Mouse (Mus musculus) MEL (cell line): ENCODE results near the gene Anks1. TPM values are rescaled to one million over a fixed set of nuclear protein-coding genes. Genes with fewer than 3 reads are reported as not detected.

Experiments used
- DNase-seq: peaks from one replicate; pipeline ENCODE4 v3.0.0; 2011; ENCODE audit warnings: low read depth, low spot score
- H3K27ac ChIP-seq: 2 replicates; pipeline ENCODE4 v1.5.1; 2012; ENCODE audit warnings: low read depth, mild to moderate bottlenecking, control low read depth, low read length, moderate library complexity; ENCODE audit not compliant: control insufficient read depth
- H3K27me3 ChIP-seq, 2 experiments: fragments of 150-350 bp in 1 of 2; sonication (generic) in 1 of 2; 2 replicates each; pipeline ENCODE4 v1.6.1; 2012; ENCODE audit warnings: low read length in 2 of 2, mild to moderate bottlenecking in 2 of 2, improper control_type of control experiment in 1 of 2, moderate library complexity in 1 of 2; ENCODE audit not compliant: insufficient read depth in 2 of 2, control insufficient read depth in 1 of 2
- H3K36me3 ChIP-seq, 2 experiments: 2 replicates each; pipeline ENCODE4 v1.6.1; 2012 to 2014; ENCODE audit warnings: low read length in 2 of 2, improper control_type of control experiment in 1 of 2, inconsistent platforms in 1 of 2, mild to moderate bottlenecking in 1 of 2; ENCODE audit not compliant: insufficient read depth in 2 of 2, control insufficient read depth in 1 of 2
- H3K4me1 ChIP-seq, 2 experiments: fragments of 150-350 bp in 1 of 2; sonication (generic) in 1 of 2; 2 replicates each; pipeline ENCODE4 v1.6.1; 2012; ENCODE audit warnings: low read length in 2 of 2, improper control_type of control experiment in 1 of 2, mild to moderate bottlenecking in 1 of 2; ENCODE audit not compliant: insufficient read depth in 2 of 2, control insufficient read depth in 1 of 2
- H3K4me3 ChIP-seq, 2 experiments: fragments of 150-350 bp in 1 of 2; sonication (generic) in 1 of 2; 2 replicates each; pipeline ENCODE4 v1.5.1; 2012; ENCODE audit warnings: low read depth in 2 of 2, low read length in 2 of 2, mild to moderate bottlenecking in 2 of 2, moderate library complexity in 2 of 2, control low read depth in 1 of 2, improper control_type of control experiment in 1 of 2; ENCODE audit not compliant: control insufficient read depth in 1 of 2, insufficient read depth in 1 of 2
- H3K79me2 ChIP-seq: 2 replicates; pipeline ENCODE4 v1.6.1; 2012; ENCODE audit warnings: mild to moderate bottlenecking, low read length, moderate library complexity; ENCODE audit not compliant: control insufficient read depth, poor library complexity, insufficient read depth
- H3K9ac ChIP-seq: 2 replicates; pipeline ENCODE4 v1.6.1; 2012; ENCODE audit warnings: low read depth, mild to moderate bottlenecking, control low read depth, low read length, moderate library complexity; ENCODE audit not compliant: control insufficient read depth, poor library complexity, severe bottlenecking
- H3K9me3 ChIP-seq: fragments of 150-350 bp; sonication (generic); replicated peaks from 2 replicates; pipeline ENCODE4 v1.6.1; 2012; ENCODE audit warnings: mild to moderate bottlenecking, low read length, improper control_type of control experiment, moderate library complexity; ENCODE audit not compliant: insufficient read depth
- BHLHE40 ChIP-seq: IDR thresholded peaks from 2 replicates; pipeline ENCODE4 v1.6.1; 2012; ENCODE audit warnings: low read depth, mild to moderate bottlenecking, inconsistent platforms, low read length, improper control_type of control experiment, borderline replicate concordance
- CHD1 ChIP-seq: IDR thresholded peaks from 2 replicates; pipeline ENCODE4 v1.6.1; 2012; ENCODE audit warnings: low read depth, mild to moderate bottlenecking, inconsistent platforms, low read length, improper control_type of control experiment
- CTCF ChIP-seq, 3 experiments: IDR thresholded peaks in 2 of 3; conservative IDR thresholded peaks in 1 of 3; 2 replicates each; pipeline ENCODE4 v1.5.1; 2011 to 2012; ENCODE audit warnings: low read length in 3 of 3, low read depth in 2 of 3, mild to moderate bottlenecking in 2 of 3, improper control_type of control experiment in 1 of 3, inconsistent platforms in 1 of 3, mixed read lengths in 1 of 3, moderate library complexity in 1 of 3; ENCODE audit not compliant: control insufficient read depth in 1 of 3, insufficient read depth in 1 of 3, poor library complexity in 1 of 3, severe bottlenecking in 1 of 3
- E2F4 ChIP-seq: IDR thresholded peaks from 2 replicates; pipeline ENCODE4 v1.6.1; 2011; ENCODE audit warnings: low read depth, low read length, improper control_type of control experiment, borderline replicate concordance
- EP300 ChIP-seq, 2 experiments: IDR thresholded peaks; 2 replicates each; pipeline ENCODE4 v1.6.1; 2011; ENCODE audit warnings: improper control_type of control experiment in 2 of 2, low read length in 2 of 2, low read depth in 1 of 2, mild to moderate bottlenecking in 1 of 2
- GABPA ChIP-seq: IDR thresholded peaks from 2 replicates; pipeline ENCODE4 v1.6.1; 2012; ENCODE audit warnings: low read depth, mild to moderate bottlenecking, inconsistent platforms, low read length, improper control_type of control experiment, moderate library complexity
- JUND ChIP-seq: IDR thresholded peaks from 2 replicates; pipeline ENCODE4 v1.6.1; 2011; ENCODE audit warnings: low read depth, mild to moderate bottlenecking, improper control_type of control experiment, low read length
- MAFK ChIP-seq: IDR thresholded peaks from 2 replicates; pipeline ENCODE4 v1.6.1; 2011; ENCODE audit warnings: low read depth, mild to moderate bottlenecking, low read length, improper control_type of control experiment, borderline replicate concordance
- MXI1 ChIP-seq: IDR thresholded peaks from 2 replicates; pipeline ENCODE4 v1.6.1; 2011; ENCODE audit warnings: mild to moderate bottlenecking, low read depth, low read length, improper control_type of control experiment
- NELFE ChIP-seq: IDR thresholded peaks from 2 replicates; pipeline ENCODE4 v1.6.1; 2011; ENCODE audit warnings: low read depth, low read length, improper control_type of control experiment
- POLR2AphosphoS2 ChIP-seq: IDR thresholded peaks from 2 replicates; pipeline ENCODE4 v1.6.1; 2011; ENCODE audit warnings: low read length, improper control_type of control experiment
- RAD21 ChIP-seq: IDR thresholded peaks from 2 replicates; pipeline ENCODE4 v1.6.1; 2011; ENCODE audit warnings: mild to moderate bottlenecking, low read depth, low read length, improper control_type of control experiment
- SMC3 ChIP-seq: IDR thresholded peaks from 2 replicates; pipeline ENCODE4 v1.6.1; 2011; ENCODE audit warnings: low read depth, low read length, improper control_type of control experiment
- TBP ChIP-seq: IDR thresholded peaks from 2 replicates; pipeline ENCODE4 v1.8.0; 2011; ENCODE audit warnings: low read depth, low read length, improper control_type of control experiment
- UBTF ChIP-seq: IDR thresholded peaks from 2 replicates; pipeline ENCODE4 v1.6.1; 2012; ENCODE audit warnings: low read depth, mild to moderate bottlenecking, inconsistent platforms, low read length, improper control_type of control experiment, moderate library complexity, borderline replicate concordance; ENCODE audit not compliant: insufficient read depth
- USF1 ChIP-seq: IDR thresholded peaks from 2 replicates; pipeline ENCODE4 v1.6.1; 2014; ENCODE audit warnings: low read depth, mild to moderate bottlenecking, inconsistent platforms, low read length, improper control_type of control experiment, moderate library complexity
- USF2 ChIP-seq, 2 experiments: IDR thresholded peaks; 2 replicates each; pipeline ENCODE4 v1.6.1; 2011 to 2012; ENCODE audit warnings: improper control_type of control experiment in 2 of 2, low read length in 2 of 2, borderline replicate concordance in 1 of 2, inconsistent platforms in 1 of 2, low read depth in 1 of 2, mild to moderate bottlenecking in 1 of 2; ENCODE audit not compliant: insufficient read depth in 1 of 2
- ZMIZ1 ChIP-seq: IDR thresholded peaks from 2 replicates; pipeline ENCODE4 v1.6.1; 2012; ENCODE audit warnings: low read depth, mild to moderate bottlenecking, inconsistent platforms, low read length, improper control_type of control experiment, moderate library complexity
- polyA plus RNA-seq, 2 experiments: library from polyadenylated mRNA; stranded (reverse) in 1 of 2; unstranded in 1 of 2; fragments of >175 nt in 1 of 2; fragments of >200 nt in 1 of 2; gene quantifications; 2 replicates each; pipeline versions ENCODE4 v1.2.1 to v1.2.4; 2012; ENCODE audit warnings: low replicate concordance in 2 of 2, low read depth in 1 of 2; ENCODE audit not compliant: insufficient read length in 2 of 2, insufficient read depth in 1 of 2, missing spikeins in 1 of 2
- total RNA-seq: library from RNA; depleted of rRNA; stranded (reverse); fragments of 300-350 nt; gene quantifications from 2 replicates; pipeline ENCODE4 v1.2.3, GENCODE M21; 2012

Gene Anks1
- total and polyA plus RNA-seq, 3 experiments = 11.9 to 15.9 TPM; not detected in 1

GRCm38 (mm10) chr17:28092297-28092696 lies 183.2 kb downstream of the Anks1 start:
- Histone ChIP-seq H3K9me3 (no peaks in the 10 kb centered on the region), H3K9ac (no peak overlapping the region), H3K4me1 (no peaks in the 10 kb centered on the region; a peak in 1 of 4 replicates), H3K4me3 (no peak overlapping the region), H3K79me2 (no peaks in the 10 kb centered on the region), H3K36me3 (no peaks in the 10 kb centered on the region), H3K27me3 (no peaks in the 10 kb centered on the region; a peak in 1 of 4 replicates), H3K27ac (no peak overlapping the region)
- DNase-seq = peak; percentile 40
- TF ChIP-seq UBTF = no peak
- TF ChIP-seq USF1 = no peak
- TF ChIP-seq CHD1 = no peak
- peak; percentile 47 to 55 (median 55) for TF ChIP-seq CTCF (IDR thresholded peaks at IDR 0.05 in 2 of 3, conservative IDR thresholded peaks at IDR 0.05 in 1 of 3; ENCODE audit: control insufficient read depth in 1 of 3, insufficient read depth in 1 of 3, low read depth in 2 of 3, low read length in 3 of 3, poor library complexity in 1 of 3, severe bottlenecking in 1 of 3)
- no peak for TF ChIP-seq POLR2AphosphoS2
- no peak for TF ChIP-seq ZMIZ1
- no peak for TF ChIP-seq EP300 (IDR thresholded peaks at IDR 0.05; ENCODE audit: low read depth in 1 of 2, low read length in 2 of 2)
- TF ChIP-seq E2F4 = no peak
- TF ChIP-seq JUND = no peak
- TF ChIP-seq SMC3 = peak; percentile 29
- no peak for TF ChIP-seq NELFE
- TF ChIP-seq MAFK = no peak
- TF ChIP-seq TBP = no peak
- no peak for TF ChIP-seq BHLHE40
- no peak for TF ChIP-seq USF2 (IDR thresholded peaks at IDR 0.05; ENCODE audit: borderline replicate concordance in 1 of 2, insufficient read depth in 1 of 2, low read depth in 1 of 2, low read length in 2 of 2)
- no peak for TF ChIP-seq MXI1

GRCm38 (mm10) chr17:28093837-28094236 lies 184.7 kb downstream of the Anks1 start:
- Histone ChIP-seq H3K79me2 (no peaks in the 10 kb centered on the region), H3K9me3 (no peaks in the 10 kb centered on the region), H3K4me3 (no peak overlapping the region), H3K27ac (no peak overlapping the region), H3K27me3 (no peaks in the 10 kb centered on the region; a peak in 1 of 4 replicates)
- peak; percentile 37 for DNase-seq
- TF ChIP-seq CTCF (IDR thresholded peaks at IDR 0.05 in 2 of 3, conservative IDR thresholded peaks at IDR 0.05 in 1 of 3; ENCODE audit: control insufficient read depth in 1 of 3, insufficient read depth in 1 of 3, low read depth in 2 of 3, low read length in 3 of 3, poor library complexity in 1 of 3, severe bottlenecking in 1 of 3) (peak; percentile 31 to 55 (median 47)), MXI1 (no peak), GABPA (no peak), RAD21 (peak; percentile 12; the same call in 1 of the 2 replicates)
- TF ChIP-seq, all 39 proteins: peak for 2
- no peak overlapping the region for H3K9ac ChIP-seq
- no peaks in the 10 kb centered on the region for H3K36me3 ChIP-seq
- H3K4me1 ChIP-seq = no peaks in the 10 kb centered on the region; a peak in 1 of 4 replicates
